Mouse (Mus musculus) stomach, embryonic 14.5 days (tissue): ENCODE results near the gene Hsd17b2. TPM values are rescaled to one million over a fixed set of nuclear protein-coding genes. Genes with fewer than 3 reads are reported as not detected.

ENCODE experiments used
- ATAC-seq: fragments of 200-750 bp; cut with Nextera tagmentation; 2 replicates; pipeline ENCODE4 v1.8.0; 2017; ENCODE audit warnings: low read depth, moderate TSS enrichment; ENCODE audit not compliant: insufficient number of reproducible peaks, insufficient read depth, low FRiP score
- H3K27ac ChIP-seq: fragments of 300-500 bp; sonication (generic); 2 replicates; pipeline ENCODE4 v1.5.1; 2014; ENCODE audit warnings: mild to moderate bottlenecking, low read length, moderate library complexity, mixed read lengths
- H3K27me3 ChIP-seq: fragments of 300-500 bp; sonication (generic); 2 replicates; pipeline ENCODE4 v1.6.1; 2014; ENCODE audit warnings: low read length, control low read depth, mixed read lengths; ENCODE audit not compliant: control insufficient read depth, insufficient read depth
- H3K36me3 ChIP-seq: fragments of 300-500 bp; sonication (generic); 2 replicates; pipeline ENCODE4 v1.6.1; 2014; ENCODE audit warnings: mild to moderate bottlenecking, control low read depth, low read length, moderate library complexity, mixed read lengths; ENCODE audit not compliant: control insufficient read depth, insufficient read depth
- H3K4me1 ChIP-seq: fragments of 300-500 bp; sonication (generic); 2 replicates; pipeline ENCODE4 v1.6.1; 2014; ENCODE audit warnings: low read length, control low read depth, mixed read lengths; ENCODE audit not compliant: control insufficient read depth, insufficient read depth
- H3K4me2 ChIP-seq: fragments of 300-500 bp; sonication (generic); replicated peaks from 2 replicates; pipeline ENCODE4 v1.6.1; 2014; ENCODE audit warnings: low read depth, low read length, control low read depth
- H3K4me3 ChIP-seq: fragments of 300-500 bp; sonication (generic); 2 replicates; pipeline ENCODE4 v1.5.1; 2014; ENCODE audit warnings: low read depth, low read length, control low read depth
- H3K9ac ChIP-seq: fragments of 300-500 bp; sonication (generic); replicated peaks from 2 replicates; pipeline ENCODE4 v1.6.1; 2014; ENCODE audit warnings: low read depth, mild to moderate bottlenecking, control low read depth, low read length, moderate library complexity, mixed read lengths
- H3K9me3 ChIP-seq: fragments of 300-500 bp; sonication (generic); 2 replicates; pipeline ENCODE4 v1.6.1; 2016; ENCODE audit warnings: low read depth, low read length, control low read depth; ENCODE audit not compliant: control insufficient read depth
- WGBS: fragments of 180-500 bp; shearing (Covaris S2); extraction: QIAGEN DNeasy Blood & Tissue Kit; methylation state at CpG from one replicate; pipeline ENCODE4 v1.1.7; 2014; 5-methylcytosine and 5-hydroxymethylcytosine counted together
- polyA plus RNA-seq: library from polyadenylated mRNA; unstranded; fragments of >200 nt; fragmentation: Nextera tagmentation; extraction: Ambion mirVana; gene quantifications from 2 replicates; pipeline ENCODE4 v1.2.1, GENCODE M21; 2014

Gene Hsd17b2
- polyA plus RNA-seq, 1 experiment from 2014 or later: 3.5 TPM

- no peaks in the 10 kb centered on the region for H3K27me3 ChIP-seq
- no peak overlapping the region for H3K4me3 ChIP-seq
- no peaks in the 10 kb centered on the region for H3K36me3 ChIP-seq
- H3K4me1 ChIP-seq: no peaks in the 10 kb centered on the region
- H3K9me3 ChIP-seq: no peaks in the 10 kb centered on the region
- no peak overlapping the region for H3K27ac ChIP-seq
- H3K9ac ChIP-seq: no peak overlapping the region
- no peak overlapping the region for H3K4me2 ChIP-seq
- 75% methylated on average over 15 of the region's 15 CpGs for WGBS
- no peak for ATAC-seq
Measured at GRCm38 (mm10) chr8:117742431-117743012, 40.8 kb downstream of the Hsd17b2 start.

DNA sequence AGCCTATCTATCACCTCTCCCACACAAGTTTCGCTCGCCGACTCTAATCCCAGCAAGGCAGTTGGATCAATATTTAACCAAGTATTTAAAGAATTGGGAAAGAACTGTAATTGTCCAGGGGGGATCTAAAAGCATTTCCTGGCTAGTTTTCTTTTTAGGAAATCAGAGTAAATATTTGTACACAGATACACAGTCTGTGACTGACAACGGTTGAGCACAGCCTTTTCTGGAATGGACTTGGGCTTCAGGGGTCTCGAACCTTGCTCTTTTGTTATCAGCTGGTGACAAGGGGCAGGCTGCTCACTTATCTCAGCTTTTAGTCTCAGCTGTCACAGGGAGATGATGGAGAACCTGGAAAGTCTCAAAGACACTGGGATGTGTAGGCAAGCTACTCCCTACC, 44.9 kb downstream of the Hsd17b2 start:
- ATAC-seq: no peak
- Histone ChIP-seq H3K4me2 (no peak overlapping the region), H3K4me3 (no peak overlapping the region), H3K36me3 (no peaks in the 10 kb centered on the region), H3K4me1 (no peaks in the 10 kb centered on the region), H3K27ac (no peak overlapping the region), H3K9ac (no peak overlapping the region), H3K27me3 (no peaks in the 10 kb centered on the region), H3K9me3 (no peaks in the 10 kb centered on the region)
- 48% methylated on average over 5 of the region's 5 CpGs for WGBS

- no peak for ATAC-seq
- Histone ChIP-seq H3K36me3 (no peaks in the 10 kb centered on the region), H3K27me3 (no peaks in the 10 kb centered on the region), H3K4me2 (no peak overlapping the region), H3K4me3 (no peak overlapping the region), H3K9me3 (no peaks in the 10 kb centered on the region), H3K4me1 (no peaks in the 10 kb centered on the region), H3K9ac (no peak overlapping the region), H3K27ac (no peak overlapping the region)
- 26% methylated on average over 2 of the region's 2 CpGs for WGBS
Measured at GRCm38 (mm10) chr8:117747428-117747827, 45.7 kb downstream of the Hsd17b2 start.

DNA sequence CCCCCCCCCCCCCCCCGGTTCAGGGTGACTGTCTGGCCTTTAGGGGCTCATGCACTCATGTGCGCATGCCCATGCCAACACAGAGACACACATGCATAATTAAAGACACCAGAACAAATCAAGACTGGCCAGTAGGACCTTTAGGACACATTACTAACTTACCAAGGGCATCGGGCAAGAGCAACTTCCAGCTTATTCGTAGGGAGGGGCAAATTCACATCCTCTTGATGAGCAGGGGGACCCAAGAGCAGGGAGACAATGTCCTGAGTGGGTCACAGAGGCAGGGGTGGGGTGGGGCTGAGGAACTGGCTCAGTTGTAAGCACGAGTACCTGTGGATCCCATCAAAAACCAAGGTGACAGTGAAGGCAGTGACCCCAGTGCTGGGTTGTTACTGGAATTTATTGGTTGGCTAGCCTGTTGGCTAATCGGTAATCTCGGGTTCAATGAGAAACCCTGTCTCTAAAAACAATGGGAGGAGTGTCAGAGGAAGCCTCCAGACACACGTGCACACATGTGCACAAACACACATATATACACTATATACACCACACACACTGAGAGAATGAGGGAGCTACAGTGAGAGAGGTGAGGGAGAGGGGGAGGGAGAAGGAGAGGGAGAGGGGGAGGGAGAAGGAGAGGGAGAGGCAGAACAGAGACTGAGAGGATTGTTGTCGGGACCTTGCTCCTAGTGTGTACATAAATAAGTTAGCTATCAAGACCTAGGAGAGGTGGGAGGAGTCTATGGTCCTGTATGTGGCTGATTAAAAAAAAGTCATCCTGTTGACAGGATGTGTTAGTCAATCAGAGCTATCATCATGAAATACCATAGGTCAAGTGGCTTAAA, 46.4 kb downstream of the Hsd17b2 start:
- no peaks in the 10 kb centered on the region for H3K27me3 ChIP-seq
- ATAC-seq: 0 out of 2 replicates have a peak, but pooled peaks have one; percentile 14
- no peaks in the 10 kb centered on the region for H3K36me3 ChIP-seq
- H3K27ac ChIP-seq: no peak overlapping the region
- no peak overlapping the region for H3K4me2 ChIP-seq
- H3K4me1 ChIP-seq: no peaks in the 10 kb centered on the region
- H3K4me3 ChIP-seq: no peak overlapping the region
- no peak overlapping the region for H3K9ac ChIP-seq
- H3K9me3 ChIP-seq: no peaks in the 10 kb centered on the region
- 72% methylated on average over 8 of the region's 9 CpGs for WGBS

- Histone ChIP-seq H3K4me1 (no peaks in the 10 kb centered on the region), H3K27ac (no peak overlapping the region), H3K4me3 (no peak overlapping the region), H3K4me2 (no peak overlapping the region), H3K36me3 (no peaks in the 10 kb centered on the region), H3K9ac (no peak overlapping the region), H3K27me3 (no peaks in the 10 kb centered on the region), H3K9me3 (no peaks in the 10 kb centered on the region)
- WGBS: 53% methylated on average over 2 of the region's 2 CpGs
- ATAC-seq: no peak
Measured at GRCm38 (mm10) chr8:117749436-117749835, 47.7 kb downstream of the Hsd17b2 start.

DNA sequence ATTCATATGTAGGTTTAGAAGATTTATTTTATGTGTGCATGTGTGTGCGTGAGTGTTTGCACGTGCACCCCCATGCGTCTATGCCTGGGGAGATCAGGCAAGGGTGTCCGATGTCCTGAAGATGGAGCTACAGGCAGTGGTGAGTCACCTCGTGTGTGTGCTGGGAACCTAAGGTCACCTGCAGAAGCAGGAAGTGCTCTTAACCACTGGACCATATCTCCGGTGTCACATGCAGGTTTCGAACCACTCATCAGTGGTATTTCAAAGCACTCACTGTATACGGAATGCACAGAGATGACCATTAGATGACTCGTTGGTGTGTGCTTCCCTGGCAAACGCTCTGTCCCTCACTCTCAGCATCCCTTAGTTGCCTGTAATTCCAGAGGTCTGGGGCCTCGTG, 56.2 kb downstream of the Hsd17b2 start:
- Histone ChIP-seq H3K4me3 (no peak overlapping the region), H3K27me3 (no peaks in the 10 kb centered on the region), H3K9me3 (0 out of 2 replicates have a peak, but pooled peaks cover 2% of the 10 kb centered on the region), H3K4me2 (no peak overlapping the region), H3K27ac (no peak overlapping the region), H3K4me1 (no peaks in the 10 kb centered on the region), H3K36me3 (no peaks in the 10 kb centered on the region), H3K9ac (no peak overlapping the region)
- WGBS: 75% methylated on average over 11 of the region's 11 CpGs
- no peak for ATAC-seq

- H3K27ac ChIP-seq: no peak overlapping the region
- WGBS: 87% methylated on average over 6 of the region's 6 CpGs
- no peaks in the 10 kb centered on the region for H3K27me3 ChIP-seq
- H3K9me3 ChIP-seq: 0 out of 2 replicates have a peak, but pooled peaks cover 2% of the 10 kb centered on the region
- H3K4me2 ChIP-seq: no peak overlapping the region
- H3K4me3 ChIP-seq: no peak overlapping the region
- H3K9ac ChIP-seq: no peak overlapping the region
- no peaks in the 10 kb centered on the region for H3K4me1 ChIP-seq
- no peak for ATAC-seq
- H3K36me3 ChIP-seq: no peaks in the 10 kb centered on the region
Measured at GRCm38 (mm10) chr8:117762776-117763175, 61.1 kb downstream of the Hsd17b2 start.

- H3K4me3 ChIP-seq: no peak overlapping the region
- H3K4me1 ChIP-seq: no peaks in the 10 kb centered on the region
- no peak overlapping the region for H3K27ac ChIP-seq
- H3K9ac ChIP-seq: no peak overlapping the region
- no peak overlapping the region for H3K4me2 ChIP-seq
- no peak for ATAC-seq
- no peaks in the 10 kb centered on the region for H3K36me3 ChIP-seq
- 39% methylated on average over 4 of the region's 4 CpGs for WGBS
- H3K27me3 ChIP-seq: no peaks in the 10 kb centered on the region
- 0 out of 2 replicates have a peak, but pooled peaks cover 2% of the 10 kb centered on the region for H3K9me3 ChIP-seq
Measured at GRCm38 (mm10) chr8:117764625-117765024, 62.9 kb downstream of the Hsd17b2 start.
